7 mouse cellular contexts compared by ENCODE assay signal in genomic region chr14:25841579-25841978, GRCm38 (mm10). TPM values are rescaled to one million over a fixed set of nuclear protein-coding genes. Genes with fewer than 3 reads are reported as not detected.
DNase-seq lines count a peak whose midpoint lies in the region; ATAC-seq lines count a peak whose summit lies in the region.

No protein-coding gene starts in this region.

- WGBS in neural tube, embryonic 11.5 days: 4% methylated on average over 4 of the region's 4 CpGs
- WGBS in forebrain, embryonic 13.5 days: 4% methylated on average over 4 of the region's 4 CpGs
- WGBS in liver, embryonic 13.5 days (ENCODE audit: insufficient replicate concordance): 0% methylated on average over 4 of the region's 4 CpGs
- 1% methylated on average over 4 of the region's 4 CpGs for WGBS in stomach, embryonic 16.5 days

- H3K27ac ChIP-seq in neural tube, embryonic 11.5 days (ENCODE audit: low read depth, low read length): no peak overlapping the region
- no peak overlapping the region for H3K27ac ChIP-seq in forebrain, embryonic 13.5 days
- no peak overlapping the region for H3K27ac ChIP-seq in liver, embryonic 13.5 days
- no peak overlapping the region for H3K27ac ChIP-seq in stomach, embryonic 16.5 days (ENCODE audit: low read length)

- peaks cover 25% of the 10 kb centered on the region for H3K27me3 ChIP-seq in neural tube, embryonic 11.5 days (ENCODE audit: control insufficient read depth, insufficient read depth, low read length)
- H3K27me3 ChIP-seq in forebrain, embryonic 13.5 days: peaks cover 51% of the 10 kb centered on the region
- peaks cover 6% of the 10 kb centered on the region; the same call in 1 of the 2 replicates for H3K27me3 ChIP-seq in liver, embryonic 13.5 days
- no peaks in the 10 kb centered on the region for H3K27me3 ChIP-seq in stomach, embryonic 16.5 days (ENCODE audit: control insufficient read depth, insufficient read depth, low read length)

- peak overlapping the region; percentile 45 for H3K4me3 ChIP-seq in neural tube, embryonic 11.5 days (ENCODE audit: low read depth, low read length)
- H3K4me3 ChIP-seq in forebrain, embryonic 13.5 days: peak overlapping the region; percentile 51
- H3K4me3 ChIP-seq in liver, embryonic 13.5 days (replicated peaks): peak overlapping the region; percentile 73
- H3K4me3 ChIP-seq in stomach, embryonic 16.5 days (replicated peaks; ENCODE audit: low read length): peak overlapping the region; percentile 81

- no peaks in the 10 kb centered on the region for H3K36me3 ChIP-seq in neural tube, embryonic 11.5 days (ENCODE audit: control insufficient read depth, insufficient read depth, low read length)
- H3K36me3 ChIP-seq in forebrain, embryonic 13.5 days (ENCODE audit: poor library complexity, severe bottlenecking): no peaks in the 10 kb centered on the region
- no peaks in the 10 kb centered on the region for H3K36me3 ChIP-seq in liver, embryonic 13.5 days
- no peaks in the 10 kb centered on the region for H3K36me3 ChIP-seq in stomach, embryonic 16.5 days (ENCODE audit: control insufficient read depth, insufficient read depth, low read length)

- no peak for ATAC-seq in neural tube, embryonic 11.5 days (ENCODE audit: insufficient read depth, low FRiP score, low TSS enrichment)
- ATAC-seq in forebrain, embryonic 13.5 days: no peak
- ATAC-seq in liver, embryonic 13.5 days (ENCODE audit: low read depth): peak; percentile 39; the same call in 1 of the 2 replicates
- ATAC-seq in stomach, embryonic 16.5 days (ENCODE audit: insufficient read depth, low FRiP score): no peak

- peaks cover 3% of the 10 kb centered on the region; the same call in 1 of the 2 replicates for H3K4me1 ChIP-seq in neural tube, embryonic 11.5 days (ENCODE audit: control insufficient read depth, insufficient read depth, low read length)
- peaks cover 15% of the 10 kb centered on the region for H3K4me1 ChIP-seq in forebrain, embryonic 13.5 days
- peaks cover 20% of the 10 kb centered on the region for H3K4me1 ChIP-seq in liver, embryonic 13.5 days (replicated peaks)
- peaks cover 7% of the 10 kb centered on the region for H3K4me1 ChIP-seq in stomach, embryonic 16.5 days (ENCODE audit: control insufficient read depth, insufficient read depth, low read length)

- no peaks in the 10 kb centered on the region for H3K9me3 ChIP-seq in neural tube, embryonic 11.5 days (ENCODE audit: control insufficient read depth, low read length)
- H3K9me3 ChIP-seq in forebrain, embryonic 13.5 days (replicated peaks): no peaks in the 10 kb centered on the region
- H3K9me3 ChIP-seq in liver, embryonic 13.5 days (replicated peaks): no peaks in the 10 kb centered on the region
- H3K9me3 ChIP-seq in stomach, embryonic 16.5 days (replicated peaks; ENCODE audit: control insufficient read depth, low read length): no peaks in the 10 kb centered on the region

- peak overlapping the region; percentile 90 for H3K4me2 ChIP-seq in neural tube, embryonic 11.5 days (ENCODE audit: low read depth)
- H3K4me2 ChIP-seq in forebrain, embryonic 13.5 days: peak overlapping the region; percentile 98
- peak overlapping the region; percentile 95 for H3K4me2 ChIP-seq in liver, embryonic 13.5 days
- H3K4me2 ChIP-seq in stomach, embryonic 16.5 days (ENCODE audit: low read depth, low read length): peak overlapping the region; percentile 91

- H3K9ac ChIP-seq in neural tube, embryonic 11.5 days (ENCODE audit: low read length): no peak overlapping the region
- no peak overlapping the region for H3K9ac ChIP-seq in forebrain, embryonic 13.5 days
- H3K9ac ChIP-seq in liver, embryonic 13.5 days: no peak overlapping the region
- H3K9ac ChIP-seq in stomach, embryonic 16.5 days (ENCODE audit: low read length): peak overlapping the region; percentile 87; the same call in 1 of the 2 replicates

- no peak for DNase-seq in neural tube, embryonic 11.5 days (ENCODE audit: low spot score)
- DNase-seq in neural tube, embryonic 10.5 days (ENCODE audit: extremely low spot score, low spot score): no peak
- DNase-seq in liver, embryonic 13.5 days: no peak
- no peak for DNase-seq in adrenal gland, adult 18-20 months (ENCODE audit: low spot score in 2 of 2)
- no peak for DNase-seq in kidney, adult 8-10 months

RNA-seq across cellular contexts. Expression of gene Anxa11, which starts 0.4 kb away (rescaled TPM):
- 3.5 and 4.2 TPM in 2 replicates for polyA plus RNA-seq in neural tube, embryonic 11.5 days (2014; fragmentation: Nextera tagmentation; extraction: Ambion mirVana)
- polyA plus RNA-seq in forebrain, embryonic 13.5 days (2015; fragmentation: Nextera tagmentation; extraction: Ambion mirVana): 1.8 and 2.1 TPM in 2 replicates
- polyA plus RNA-seq in liver, embryonic 13.5 days (2015; fragmentation: Nextera tagmentation; extraction: Ambion mirVana): 7.3 and 9.4 TPM in 2 replicates
- polyA plus RNA-seq in stomach, embryonic 16.5 days (2015; fragmentation: Nextera tagmentation; extraction: Ambion mirVana): 52.1 and 54.4 TPM in 2 replicates
- 10 to 100 TPM; 57.3 to 95.1 TPM for total RNA-seq in adrenal gland, adult 18-20 months (2021)
